ENCODE assay signal across 9 mouse cellular contexts in genomic region chr10:24961112-24961511, GRCm38 (mm10). TPM values are rescaled to one million over a fixed set of nuclear protein-coding genes. Genes with fewer than 3 reads are reported as not detected.
DNase-seq lines count a peak whose midpoint lies in the region; TF ChIP-seq lines count a peak whose summit lies in the region.
"Had no signal": no experiment of that assay in that cellular context is flagged by ENCODE, and none has a peak within 500 bp of the region (broad histone marks: within the 10 kb centered on the region; RNA-seq: fewer than 3 reads in every experiment).

No protein-coding gene starts in this region.

- WGBS in heart, adult 2 months = 53% methylated on average over 2 of the region's 2 CpGs

- peaks cover 1% of the 10 kb centered on the region; the same call in 1 of the 2 replicates for H3K27me3 ChIP-seq in heart, adult 2 months (ENCODE audit: control insufficient read depth, insufficient read depth, low read length)

- no peak for TF ChIP-seq EP300 in heart, adult 2 months (IDR thresholded peaks at IDR 0.05; ENCODE audit: insufficient read depth, low read depth, low read length)

- no peaks in the 10 kb centered on the region for H3K4me1 ChIP-seq in heart, adult 2 months (ENCODE audit: control insufficient read depth, insufficient read depth, low read length)

- intact Hi-C loops in heart, adult 2 months (cut with DNase I) = loop anchor here (1.0 kb wide), 1 partner anchor 258 kb away; no protein-coding TSS in a partner anchor
- intact Hi-C loops in heart, postnatal 25 days (cut with DNase I) = loop anchor here (1.0 kb wide), 1 partner anchor 258 kb away; no protein-coding TSS in a partner anchor

- H3K27ac ChIP-seq in heart, adult 2 months = no peak overlapping the region
- H3K27ac ChIP-seq: limb, embryonic 12.5 days had no signal

- peak; percentile 68 for TF ChIP-seq CTCF in heart, adult 2 months (IDR thresholded peaks at IDR 0.05)

- DNase-seq in heart, adult 2 months = no peak
- no peak for DNase-seq in heart, postnatal 25 days (ENCODE audit: low spot score)
- DNase-seq in 416B (ENCODE audit: low read depth) (peak; percentile 70), R1 (ENCODE audit: low read depth, low spot score) (peak; percentile 33)
- DNase-seq in induced T-regulatory cell, adult 2 months (ENCODE audit: low read depth) = peak; percentile 61
- DNase-seq in urinary bladder, postnatal 25 days (ENCODE audit: low spot score) = no peak
- no peak for DNase-seq in adrenal gland, adult 18-20 months (ENCODE audit: low spot score in 2 of 2)
- no peak for DNase-seq in heart, adult 11 months

- no peak overlapping the region for H3K4me3 ChIP-seq in heart, adult 2 months
- H3K4me3 ChIP-seq: limb, embryonic 12.5 days had no signal

- no peaks in the 10 kb centered on the region for H3K36me3 ChIP-seq in heart, adult 2 months (ENCODE audit: control insufficient read depth, insufficient read depth, low read length)
- H3K36me3 ChIP-seq: limb, embryonic 12.5 days had no signal

- H3K9ac ChIP-seq in heart, adult 2 months (ENCODE audit: low read depth, low read length) = no peak overlapping the region
- H3K9ac ChIP-seq: limb, embryonic 12.5 days had no signal

- no peak for TF ChIP-seq POLR2A in heart, adult 2 months (IDR thresholded peaks at IDR 0.05; ENCODE audit: insufficient read depth, low read depth, low read length)

- H3K79me2 ChIP-seq in heart, adult 2 months (replicated peaks; ENCODE audit: control insufficient read depth, insufficient read depth, low read length) = no peaks in the 10 kb centered on the region

RNA-seq across cellular contexts. Expression of gene Arg1, which starts 33.8 kb away (rescaled TPM):
- not detected for total RNA-seq in heart, adult 2 months (2021)
- polyA plus RNA-seq in heart, adult 2 months (2012; rRNA removed) = 0.06 and 0.32 TPM in 2 replicates
- under 1 TPM in 1 of 2 experiments, not detected in 1; 0.17 TPM for total RNA-seq in heart, postnatal 25 days (2021)
- total RNA-seq in adrenal gland, adult 18-20 months (2021) = under 1 TPM; 0.19 to 0.27 TPM

Comparison
In these comparisons a context has a peak if more than half of its experiments do, and no peak if none do; other contexts are left out.
1. DNase-seq: peak in 416B (single experiment), R1 (single experiment) and induced T-regulatory cell, adult 2 months (single experiment); none in heart, adult 2 months (0 of 2), heart, postnatal 25 days (single experiment), urinary bladder, postnatal 25 days (single experiment), adrenal gland, adult 18-20 months (0 of 2) and heart, adult 11 months (single experiment).